Mouse (Mus musculus) lung, postnatal 14 days (tissue): ENCODE measurements around the gene Dcaf15.
A peak's percentile ranks its signal among the peaks of the same experiment; 100 is the strongest.

Experiments
- DNase-seq: peaks from one replicate; pipeline ENCODE4 v3.0.0; 2021

Dcaf15 gene

GRCm38 (mm10) chr8:84065457-84066072 is 39.0 kb downstream of the Dcaf15 start:
- DNase-seq: no peak

- DNase-seq: no peak
These were observed 39.5 kb downstream of the Dcaf15 start, which contains the start of gene Gm10643 for GRCm38 (mm10) chr8:84065037-84065436. Gm10643 (minus strand) TSS chr8:84065137.

GRCm38 (mm10) chr8:84063861-84064610 is 40.5 kb downstream of the Dcaf15 start:
- peak; percentile 48 for DNase-seq

- DNase-seq: no peak
These were observed 44.3 kb downstream of the Dcaf15 start for GRCm38 (mm10) chr8:84060245-84060644.

- DNase-seq: no peak
These were observed 45.3 kb downstream of the Dcaf15 start for GRCm38 (mm10) chr8:84059226-84059625.

GRCm38 (mm10) chr8:84057827-84058226 is 46.7 kb downstream of the Dcaf15 start:
- no peak for DNase-seq

GRCm38 (mm10) chr8:84053229-84053628 is 51.3 kb downstream of the Dcaf15 start:
- no peak for DNase-seq

- DNase-seq: no peak
These were observed 51.8 kb downstream of the Dcaf15 start for GRCm38 (mm10) chr8:84052746-84053145.

GRCm38 (mm10) chr8:84048171-84048570 is 56.4 kb downstream of the Dcaf15 start:
- no peak for DNase-seq
